Mouse (Mus musculus): ENCODE data around the gene Pde2a. TPM values are rescaled to one million over a fixed set of nuclear protein-coding genes. Genes with fewer than 3 reads are reported as not detected.

The Pde2a gene
- polyA plus RNA-seq, 1 experiment from 2014 or later, result 11.5 TPM

DNA sequence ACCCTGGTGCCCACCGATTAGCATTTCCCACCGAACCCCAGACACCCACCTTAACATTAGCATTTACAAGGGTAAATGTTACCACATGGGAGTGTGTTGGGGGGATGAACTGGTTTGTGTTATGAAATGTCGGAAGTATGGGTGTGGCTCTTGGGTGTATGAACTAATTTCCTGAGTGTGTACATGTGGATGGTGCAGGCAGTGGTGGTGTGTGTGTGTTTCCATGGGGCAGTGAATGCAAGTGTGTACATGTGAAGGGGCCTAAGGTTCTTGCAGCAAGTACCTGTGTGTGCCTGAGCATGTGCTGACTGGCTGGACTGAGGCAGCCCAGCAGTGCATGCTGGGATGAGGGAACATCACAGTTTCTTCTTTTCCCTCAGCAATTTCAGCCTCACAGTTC, 76.9 kb downstream of the Pde2a start:
- 72% methylated on average over 3 of the region's 3 CpGs for WGBS
- no peak for ATAC-seq (ENCODE audit: extremely low read depth, insufficient number of reproducible peaks, low FRiP score, low TSS enrichment)
- no peak overlapping the region for H3K4me3 ChIP-seq
- no peaks in the 10 kb centered on the region for H3K4me1 ChIP-seq
- H3K36me3 ChIP-seq, result no peaks in the 10 kb centered on the region
- H3K9ac ChIP-seq, result no peak overlapping the region
- no peaks in the 10 kb centered on the region; the same call in 1 of the 2 replicates for H3K9me3 ChIP-seq
- peaks cover 66% of the 10 kb centered on the region for H3K27me3 ChIP-seq (replicated peaks)
- H3K27ac ChIP-seq (replicated peaks), result no peak overlapping the region
- no peak overlapping the region for H3K4me2 ChIP-seq

DNA sequence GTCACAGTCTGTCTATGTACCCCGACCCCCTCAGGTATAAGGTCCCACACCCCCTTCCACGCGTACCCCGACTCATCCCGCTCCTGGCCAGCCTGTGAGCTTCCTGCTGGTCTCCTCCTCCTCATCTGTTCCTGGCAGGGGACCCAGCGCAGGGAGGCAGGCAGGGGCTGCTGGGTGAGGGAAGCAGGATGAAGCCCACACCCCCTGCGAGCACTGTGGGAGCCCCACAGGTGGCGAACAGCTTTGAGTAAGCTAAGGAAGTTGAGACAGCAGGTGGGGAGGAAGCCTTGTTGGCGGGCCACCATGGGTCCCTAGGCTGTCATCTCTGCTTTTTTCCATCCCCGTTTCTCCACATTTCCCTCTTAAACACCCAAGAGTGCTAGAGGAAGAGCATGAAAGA, 77.8 kb downstream of the Pde2a start:
- Histone ChIP-seq H3K4me2 (no peak overlapping the region), H3K27me3 (replicated peaks) (peaks cover 75% of the 10 kb centered on the region), H3K9ac (no peak overlapping the region), H3K9me3 (no peaks in the 10 kb centered on the region; the same call in 1 of the 2 replicates), H3K27ac (replicated peaks) (no peak overlapping the region), H3K4me3 (no peak overlapping the region), H3K4me1 (peaks cover 8% of the 10 kb centered on the region), H3K36me3 (no peaks in the 10 kb centered on the region)
- ATAC-seq (ENCODE audit: extremely low read depth, insufficient number of reproducible peaks, low FRiP score, low TSS enrichment), result no peak
- WGBS, result 32% methylated on average over 10 of the region's 10 CpGs

DNA sequence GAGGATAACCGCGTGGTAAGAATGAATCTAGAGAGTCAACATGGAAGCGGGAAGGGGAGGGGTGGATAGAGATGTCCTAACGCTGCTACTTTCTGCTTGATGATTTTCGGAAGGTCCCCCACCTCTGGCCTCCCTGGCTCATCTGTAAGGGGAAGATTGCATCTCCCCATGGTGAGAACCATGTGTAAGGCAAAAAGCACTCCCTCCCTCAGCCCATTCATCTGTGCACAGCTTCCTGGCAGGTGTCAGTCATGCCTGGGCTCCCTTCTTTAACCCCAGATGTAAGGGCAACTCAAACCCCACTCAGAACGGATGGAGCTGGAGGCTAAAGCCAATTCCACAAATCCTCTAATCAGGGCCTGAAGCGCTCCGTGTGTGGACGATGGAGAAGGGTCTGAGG, 78.2 kb downstream of the Pde2a start:
- ATAC-seq (ENCODE audit: extremely low read depth, insufficient number of reproducible peaks, low FRiP score, low TSS enrichment), result no peak
- Histone ChIP-seq H3K27ac (replicated peaks) (no peak overlapping the region), H3K4me1 (peaks cover 12% of the 10 kb centered on the region), H3K9me3 (no peaks in the 10 kb centered on the region; the same call in 1 of the 2 replicates), H3K9ac (no peak overlapping the region), H3K4me2 (no peak overlapping the region), H3K4me3 (no peak overlapping the region), H3K36me3 (no peaks in the 10 kb centered on the region), H3K27me3 (replicated peaks) (peaks cover 79% of the 10 kb centered on the region)
- WGBS, result 60% methylated on average over 9 of the region's 9 CpGs

GRCm38 (mm10) chr7:101501236-101501635, 79.7 kb downstream of the Pde2a start:
- Histone ChIP-seq H3K36me3 (no peaks in the 10 kb centered on the region), H3K4me3 (no peak overlapping the region), H3K4me2 (no peak overlapping the region), H3K9me3 (no peaks in the 10 kb centered on the region; the same call in 1 of the 2 replicates), H3K4me1 (peaks cover 15% of the 10 kb centered on the region), H3K27me3 (replicated peaks) (peaks cover 91% of the 10 kb centered on the region), H3K9ac (no peak overlapping the region), H3K27ac (replicated peaks) (no peak overlapping the region)
- no peak for ATAC-seq (ENCODE audit: extremely low read depth, insufficient number of reproducible peaks, low FRiP score, low TSS enrichment)
- WGBS, result 57% methylated on average over 6 of the region's 6 CpGs

DNA sequence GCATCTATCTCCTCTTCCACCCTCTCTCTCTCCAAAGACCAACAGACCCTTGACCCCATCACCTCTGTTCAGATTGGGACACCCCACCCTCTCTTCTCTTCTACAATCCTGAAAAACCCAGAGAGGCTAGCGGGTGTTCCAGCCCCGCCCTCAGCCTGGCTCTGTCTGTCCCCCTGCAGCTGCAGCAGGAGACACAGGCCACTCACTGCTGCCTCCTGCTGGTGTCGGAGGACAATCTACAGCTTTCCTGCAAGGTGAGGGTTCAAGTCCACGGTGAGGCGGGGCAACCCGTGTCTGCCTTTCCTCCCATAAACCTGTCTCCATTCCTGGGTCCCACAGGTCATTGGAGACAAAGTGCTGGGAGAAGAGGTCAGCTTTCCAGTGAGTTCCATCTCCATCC, 80.2 kb downstream of the Pde2a start:
- no peaks in the 10 kb centered on the region; the same call in 1 of the 2 replicates for H3K9me3 ChIP-seq
- peaks cover 15% of the 10 kb centered on the region for H3K4me1 ChIP-seq
- ATAC-seq (ENCODE audit: extremely low read depth, insufficient number of reproducible peaks, low FRiP score, low TSS enrichment), result no peak
- H3K4me2 ChIP-seq, result no peak overlapping the region
- H3K27ac ChIP-seq (replicated peaks), result no peak overlapping the region
- no peaks in the 10 kb centered on the region for H3K36me3 ChIP-seq
- no peak overlapping the region for H3K9ac ChIP-seq
- 57% methylated on average over 6 of the region's 6 CpGs for WGBS
- no peak overlapping the region for H3K4me3 ChIP-seq
- peaks cover 88% of the 10 kb centered on the region for H3K27me3 ChIP-seq (replicated peaks)

DNA sequence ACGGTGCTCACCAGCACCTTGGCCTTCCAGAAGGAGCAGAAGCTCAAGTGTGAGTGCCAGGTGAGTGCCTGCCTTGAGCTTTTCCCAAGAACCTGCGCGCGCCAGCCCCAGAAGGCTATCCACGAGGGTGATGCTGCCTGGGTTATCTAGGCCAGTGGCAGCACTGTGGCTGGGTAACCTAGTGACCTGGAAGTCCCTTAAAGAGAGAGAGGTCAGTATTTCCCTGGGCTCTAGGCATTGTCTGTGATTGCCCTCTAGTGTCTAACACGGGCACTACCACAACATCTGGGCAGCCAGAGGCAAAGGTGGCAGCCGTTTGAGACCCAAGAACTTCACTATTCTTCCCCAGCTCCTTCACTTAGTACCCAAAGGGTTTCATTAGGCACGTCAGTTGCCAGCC, 81.9 kb downstream of the Pde2a start:
- no peaks in the 10 kb centered on the region for H3K36me3 ChIP-seq
- WGBS, result 21% methylated on average over 8 of the region's 8 CpGs
- no peaks in the 10 kb centered on the region; the same call in 1 of the 2 replicates for H3K9me3 ChIP-seq
- H3K4me1 ChIP-seq, result peaks cover 15% of the 10 kb centered on the region
- H3K9ac ChIP-seq, result no peak overlapping the region
- no peak overlapping the region for H3K4me3 ChIP-seq
- no peak overlapping the region for H3K4me2 ChIP-seq
- peaks cover 71% of the 10 kb centered on the region for H3K27me3 ChIP-seq (replicated peaks)
- no peak overlapping the region for H3K27ac ChIP-seq (replicated peaks)
- ATAC-seq (ENCODE audit: extremely low read depth, insufficient number of reproducible peaks, low FRiP score, low TSS enrichment), result no peak

- H3K9ac ChIP-seq, result no peak overlapping the region
- no peak overlapping the region for H3K27ac ChIP-seq (replicated peaks)
- peaks cover 67% of the 10 kb centered on the region for H3K27me3 ChIP-seq (replicated peaks)
- no peaks in the 10 kb centered on the region for H3K36me3 ChIP-seq
- WGBS, result 28% methylated on average over 7 of the region's 7 CpGs
- H3K9me3 ChIP-seq, result no peaks in the 10 kb centered on the region; the same call in 1 of the 2 replicates
- H3K4me1 ChIP-seq, result peaks cover 15% of the 10 kb centered on the region
- peak overlapping the region; percentile 65; the same call in 1 of the 2 replicates for H3K4me2 ChIP-seq
- H3K4me3 ChIP-seq, result no peak overlapping the region
- no peak for ATAC-seq (ENCODE audit: extremely low read depth, insufficient number of reproducible peaks, low FRiP score, low TSS enrichment)
These were observed 82.3 kb downstream of the Pde2a start for GRCm38 (mm10) chr7:101503803-101504202.

DNA sequence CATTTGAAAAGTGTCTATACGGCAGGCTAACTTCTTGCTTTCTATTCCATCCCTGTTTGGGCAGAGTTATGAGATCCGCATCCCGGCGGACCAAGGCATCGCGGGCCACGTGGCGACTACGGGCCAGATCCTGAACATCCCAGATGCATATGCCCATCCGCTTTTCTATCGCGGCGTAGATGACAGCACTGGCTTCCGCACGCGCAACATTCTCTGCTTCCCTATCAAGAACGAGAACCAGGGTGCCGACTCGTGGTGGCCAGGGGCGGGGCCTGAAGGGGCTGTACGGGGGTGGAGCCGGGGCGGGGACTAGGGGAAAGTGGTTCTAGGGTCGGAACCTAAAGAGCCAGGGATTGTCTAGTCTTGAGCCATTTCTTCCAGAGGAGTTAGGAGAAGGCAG, 83.0 kb downstream of the Pde2a start:
- 7% methylated on average over 24 of the region's 24 CpGs for WGBS
- Histone ChIP-seq H3K4me2 (peak overlapping the region; percentile 65), H3K36me3 (no peaks in the 10 kb centered on the region), H3K27ac (replicated peaks) (no peak overlapping the region), H3K27me3 (replicated peaks) (peaks cover 60% of the 10 kb centered on the region), H3K9ac (peak overlapping the region; percentile 65), H3K4me3 (peak overlapping the region; percentile 41), H3K9me3 (no peaks in the 10 kb centered on the region; the same call in 1 of the 2 replicates), H3K4me1 (peaks cover 15% of the 10 kb centered on the region)
- no peak for ATAC-seq (ENCODE audit: extremely low read depth, insufficient number of reproducible peaks, low FRiP score, low TSS enrichment)

GRCm38 (mm10) chr7:101509212-101509611, 87.7 kb downstream of the Pde2a start:
- no peaks in the 10 kb centered on the region for H3K9me3 ChIP-seq
- no peak for ATAC-seq (ENCODE audit: extremely low read depth, insufficient number of reproducible peaks, low FRiP score, low TSS enrichment)
- no peak overlapping the region for H3K27ac ChIP-seq (replicated peaks)
- H3K36me3 ChIP-seq, result no peaks in the 10 kb centered on the region
- WGBS, result 44% methylated on average over 2 of the region's 2 CpGs
- H3K4me1 ChIP-seq, result peaks cover 8% of the 10 kb centered on the region
- no peak overlapping the region for H3K9ac ChIP-seq
- H3K4me2 ChIP-seq, result no peak overlapping the region
- no peak overlapping the region for H3K4me3 ChIP-seq
- peaks cover 26% of the 10 kb centered on the region for H3K27me3 ChIP-seq (replicated peaks)

DNA sequence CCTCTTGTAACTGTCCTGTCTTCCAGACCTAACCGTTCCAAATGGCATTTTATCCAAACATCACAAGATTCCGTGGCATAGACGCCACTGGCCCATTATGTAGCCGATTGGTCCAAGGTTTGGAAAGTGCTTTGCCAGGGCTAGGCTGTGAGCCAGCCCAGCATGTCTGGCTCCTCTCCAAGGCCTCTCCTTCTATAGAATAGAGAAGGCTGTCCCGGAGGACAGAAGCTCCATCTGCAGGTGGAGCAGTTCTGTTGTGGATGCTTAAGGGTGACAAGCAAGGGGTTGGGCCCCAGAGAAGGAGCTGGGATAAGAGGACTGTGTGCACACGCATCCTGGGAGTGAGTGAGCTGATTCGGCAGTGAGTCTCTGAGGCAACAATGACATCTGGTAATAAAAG, 92.2 kb downstream of the Pde2a start:
- Histone ChIP-seq H3K4me3 (no peak overlapping the region), H3K4me2 (no peak overlapping the region), H3K27me3 (replicated peaks) (peaks cover 4% of the 10 kb centered on the region; the same call in 1 of the 2 replicates), H3K9me3 (no peaks in the 10 kb centered on the region), H3K27ac (replicated peaks) (no peak overlapping the region), H3K9ac (no peak overlapping the region), H3K4me1 (peaks cover 5% of the 10 kb centered on the region), H3K36me3 (no peaks in the 10 kb centered on the region)
- WGBS, result 69% methylated on average over 7 of the region's 7 CpGs
- no peak for ATAC-seq (ENCODE audit: extremely low read depth, insufficient number of reproducible peaks, low FRiP score, low TSS enrichment)

DNA sequence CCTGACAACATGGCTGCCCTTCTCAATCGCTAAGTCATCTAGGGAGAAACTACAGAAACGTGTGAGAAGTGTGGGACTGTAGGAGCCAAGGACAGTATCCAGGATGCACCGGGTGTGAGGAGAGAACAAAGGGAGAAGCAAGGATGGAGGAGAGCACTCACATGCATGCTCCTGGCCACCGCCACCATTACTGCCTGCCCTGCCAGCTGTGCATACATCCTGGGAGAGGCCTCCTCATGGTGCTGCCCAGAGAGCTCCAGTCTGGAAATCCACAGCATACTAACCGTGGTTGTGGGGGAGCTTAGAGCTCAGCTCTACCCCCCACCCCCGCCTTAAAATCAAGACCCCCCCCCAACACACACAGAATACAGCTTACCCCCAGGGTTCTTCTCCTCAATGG, 93.3 kb downstream of the Pde2a start:
- no peak overlapping the region for H3K4me2 ChIP-seq
- peaks cover 4% of the 10 kb centered on the region; the same call in 1 of the 2 replicates for H3K27me3 ChIP-seq (replicated peaks)
- no peak for ATAC-seq (ENCODE audit: extremely low read depth, insufficient number of reproducible peaks, low FRiP score, low TSS enrichment)
- H3K4me3 ChIP-seq, result no peak overlapping the region
- H3K27ac ChIP-seq (replicated peaks), result no peak overlapping the region
- WGBS, result 69% methylated on average over 6 of the region's 6 CpGs
- no peaks in the 10 kb centered on the region for H3K9me3 ChIP-seq
- peaks cover 5% of the 10 kb centered on the region for H3K4me1 ChIP-seq
- H3K9ac ChIP-seq, result no peak overlapping the region
- H3K36me3 ChIP-seq, result no peaks in the 10 kb centered on the region

- Histone ChIP-seq H3K36me3 (no peaks in the 10 kb centered on the region), H3K9me3 (no peaks in the 10 kb centered on the region), H3K9ac (no peak overlapping the region), H3K4me3 (no peak overlapping the region), H3K4me2 (no peak overlapping the region), H3K4me1 (peaks cover 5% of the 10 kb centered on the region), H3K27ac (replicated peaks) (no peak overlapping the region), H3K27me3 (replicated peaks) (peaks cover 4% of the 10 kb centered on the region; the same call in 1 of the 2 replicates)
- 19% methylated on average over 6 of the region's 6 CpGs for WGBS
- ATAC-seq (ENCODE audit: extremely low read depth, insufficient number of reproducible peaks, low FRiP score, low TSS enrichment), result no peak
These were observed 93.8 kb downstream of the Pde2a start for GRCm38 (mm10) chr7:101515295-101515694.

All from heart, embryonic 13.5 days (tissue).